Mouse (Mus musculus) limb, embryonic 15.5 days (tissue): Measurements from ENCODE around the gene Uri1. TPM values are rescaled to one million over a fixed set of nuclear protein-coding genes. Genes with fewer than 3 reads are reported as not detected.

Source experiments
- ATAC-seq: fragments of 200-750 bp; cut with Nextera tagmentation; 2 replicates; pipeline ENCODE4 v1.8.0; 2017; ENCODE audit warnings: low read depth, moderate TSS enrichment; ENCODE audit not compliant: insufficient number of reproducible peaks, low FRiP score, low TSS enrichment
- H3K27ac ChIP-seq: fragments of 300-500 bp; sonication (generic); 2 replicates; pipeline ENCODE4 v1.5.1; 2015; ENCODE audit warnings: moderate library complexity, mild to moderate bottlenecking, inconsistent platforms
- H3K27me3 ChIP-seq: fragments of 300-500 bp; sonication (generic); 2 replicates; pipeline ENCODE4 v1.6.1; 2015; ENCODE audit warnings: inconsistent platforms
- H3K36me3 ChIP-seq: fragments of 300-500 bp; sonication (generic); 2 replicates; pipeline ENCODE4 v1.6.1; 2015; ENCODE audit warnings: inconsistent platforms
- H3K4me1 ChIP-seq: fragments of 300-500 bp; sonication (generic); 2 replicates; pipeline ENCODE4 v1.6.1; 2015; ENCODE audit warnings: inconsistent platforms
- H3K4me2 ChIP-seq: fragments of 300-500 bp; sonication (generic); 2 replicates; pipeline ENCODE4 v1.6.1; 2015; ENCODE audit warnings: mild to moderate bottlenecking, inconsistent platforms
- H3K4me3 ChIP-seq: fragments of 300-500 bp; sonication (generic); 2 replicates; pipeline ENCODE4 v1.5.1; 2015; ENCODE audit warnings: mild to moderate bottlenecking, inconsistent platforms
- H3K9ac ChIP-seq: fragments of 300-500 bp; sonication (generic); 2 replicates; pipeline ENCODE4 v1.6.1; 2015; ENCODE audit warnings: inconsistent platforms
- H3K9me3 ChIP-seq: fragments of 300-500 bp; sonication (generic); 2 replicates; pipeline ENCODE4 v1.6.1; 2016; ENCODE audit warnings: inconsistent platforms
- WGBS: fragments of 180-500 bp; shearing (Covaris S2); methylation state at CpG from one replicate; pipeline ENCODE4 v1.1.7; 2015; 5-methylcytosine and 5-hydroxymethylcytosine counted together
- polyA plus RNA-seq: library from polyadenylated mRNA; unstranded; fragments of >200 nt; fragmentation: Nextera tagmentation; extraction: Ambion mirVana; gene quantifications from 2 replicates; pipeline ENCODE4 v1.2.1, GENCODE M21; 2015

Uri1 gene
- 35.7 and 36.8 TPM in 2 replicates for polyA plus RNA-seq

- H3K27ac ChIP-seq, result no peak within 1 kb of the TSS
- 85% methylated on average over 8 of the region's 8 CpGs for WGBS
- no peak within 1 kb of the TSS for H3K4me3 ChIP-seq
- no peak within 1 kb of the TSS for H3K9ac ChIP-seq
- no peaks in the 10 kb centered on the region for H3K36me3 ChIP-seq
- H3K27me3 ChIP-seq, result no peaks in the 10 kb centered on the region
- no peak within 1 kb of the TSS for H3K4me2 ChIP-seq
- peaks cover 2% of the 10 kb centered on the region; the same call in 1 of the 2 replicates for H3K4me1 ChIP-seq
- ATAC-seq, result no peak
- H3K9me3 ChIP-seq, result no peaks in the 10 kb centered on the region
These were observed at the start of gene Uri1 for GRCm38 (mm10) chr7:38023451-38023850. TSS of gene Uri1 (minus strand) at chr7:38023551.

- Histone ChIP-seq H3K4me1 (peaks cover 13% of the 10 kb centered on the region; the same call in 1 of the 2 replicates), H3K27ac (no peak overlapping the region), H3K9ac (no peak overlapping the region), H3K27me3 (peaks cover 8% of the 10 kb centered on the region; the same call in 1 of the 2 replicates), H3K4me3 (no peak overlapping the region), H3K4me2 (no peak overlapping the region), H3K9me3 (no peaks in the 10 kb centered on the region), H3K36me3 (no peaks in the 10 kb centered on the region)
- 77% methylated on average over 5 of the region's 5 CpGs for WGBS
- no peak for ATAC-seq
These were observed 47.7 kb upstream of the Uri1 start for GRCm38 (mm10) chr7:38071065-38071464.

DNA sequence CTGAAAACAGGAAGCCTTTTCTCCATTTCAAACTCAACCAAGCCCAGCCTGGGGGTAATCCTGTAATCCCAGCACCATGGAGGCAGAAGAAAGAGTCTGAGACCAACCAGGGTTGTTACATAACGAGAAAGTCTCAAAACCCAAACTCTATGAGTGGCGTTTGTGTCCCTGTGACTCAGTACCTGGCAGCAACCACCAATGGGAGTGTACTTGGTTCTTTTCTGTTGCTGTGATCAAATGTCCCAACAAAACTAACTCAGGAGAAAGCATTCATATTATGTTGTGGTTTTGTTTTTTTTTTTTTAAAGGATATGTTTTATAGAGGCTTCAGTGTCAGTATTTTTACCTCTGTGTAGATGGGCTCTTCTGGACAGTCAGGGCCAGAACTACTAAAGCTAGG, 47.3 kb upstream of the Uri1 start:
- WGBS, result 51% methylated on average over 2 of the region's 2 CpGs
- Histone ChIP-seq H3K27ac (no peak overlapping the region), H3K36me3 (no peaks in the 10 kb centered on the region), H3K4me1 (peaks cover 13% of the 10 kb centered on the region; the same call in 1 of the 2 replicates), H3K9ac (no peak overlapping the region), H3K4me3 (no peak overlapping the region), H3K27me3 (peaks cover 7% of the 10 kb centered on the region; the same call in 1 of the 2 replicates), H3K9me3 (no peaks in the 10 kb centered on the region), H3K4me2 (no peak overlapping the region)
- no peak for ATAC-seq

DNA sequence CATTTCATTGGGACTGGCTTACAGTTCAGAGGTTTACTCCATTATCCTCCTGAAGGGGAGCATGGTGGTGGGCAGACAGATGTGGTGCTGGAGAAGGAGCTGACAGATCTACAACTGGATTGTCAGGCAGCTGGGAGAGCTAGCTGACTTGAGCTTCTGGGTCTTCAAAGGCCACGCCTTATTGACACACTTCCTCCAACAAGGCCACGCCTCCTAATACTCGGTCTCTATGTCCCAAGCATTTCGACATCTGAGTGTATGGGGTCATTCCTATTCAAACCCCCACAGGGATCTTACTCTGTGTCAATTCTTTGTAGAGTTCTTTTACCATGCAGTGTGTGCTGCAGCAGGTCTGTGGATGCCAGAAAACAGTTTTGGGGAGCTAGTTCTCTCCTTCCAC, 41.1 kb upstream of the Uri1 start:
- H3K27ac ChIP-seq, result no peak overlapping the region
- no peak overlapping the region for H3K4me2 ChIP-seq
- H3K36me3 ChIP-seq, result no peaks in the 10 kb centered on the region
- H3K27me3 ChIP-seq, result no peaks in the 10 kb centered on the region
- no peaks in the 10 kb centered on the region for H3K9me3 ChIP-seq
- no peak for ATAC-seq
- no peak overlapping the region for H3K9ac ChIP-seq
- peaks cover 7% of the 10 kb centered on the region for H3K4me1 ChIP-seq
- WGBS, result 51% methylated on average over 4 of the region's 4 CpGs
- H3K4me3 ChIP-seq, result no peak overlapping the region

DNA sequence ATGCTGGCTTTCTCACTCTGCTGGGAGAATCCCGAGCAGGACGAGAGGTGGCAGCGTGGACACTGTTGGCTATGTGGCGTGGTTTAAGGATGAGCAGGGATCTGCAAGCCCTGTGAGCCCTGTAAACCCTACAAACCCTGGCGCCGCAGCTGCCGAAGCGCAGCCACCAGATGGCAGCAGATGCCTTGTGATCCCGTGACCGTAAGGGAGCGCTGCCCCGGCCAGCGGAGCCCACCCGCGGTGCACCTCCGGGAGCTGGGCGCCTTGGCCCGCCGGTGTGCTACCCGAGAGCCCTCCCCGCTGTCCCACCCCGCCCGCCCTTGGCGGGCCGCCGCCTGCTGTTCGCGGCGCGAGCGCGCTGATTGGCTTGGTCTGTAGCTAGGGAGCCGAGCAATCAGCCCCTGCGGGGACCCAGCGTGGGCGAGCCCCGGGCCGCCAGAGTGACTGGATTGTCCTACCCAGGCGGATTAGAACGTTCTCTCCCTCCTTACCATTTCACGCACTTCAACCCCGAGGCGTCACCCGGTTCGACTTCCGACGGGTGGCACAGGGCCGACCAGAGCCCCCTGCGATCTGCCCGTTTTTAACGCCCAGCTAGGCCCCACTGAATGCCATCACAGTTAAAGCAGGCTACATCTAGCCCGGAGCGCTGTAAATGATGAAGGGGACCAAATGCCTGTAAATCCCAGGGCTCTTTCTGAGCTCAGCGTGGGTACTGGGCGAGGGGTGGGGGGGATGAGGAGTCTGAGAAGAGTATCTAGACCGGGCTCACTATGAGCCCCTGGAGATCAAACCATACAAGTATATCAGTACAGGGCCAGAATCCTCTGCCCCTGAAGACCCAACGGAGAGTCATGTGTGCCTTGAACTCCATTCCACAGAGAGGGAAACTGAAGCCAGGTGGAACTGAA, 38.0 kb upstream of the Uri1 start:
- H3K4me2 ChIP-seq, result peak overlapping the region; percentile 89
- peak overlapping the region; percentile 55 for H3K4me3 ChIP-seq
- H3K36me3 ChIP-seq, result no peaks in the 10 kb centered on the region
- no peaks in the 10 kb centered on the region for H3K27me3 ChIP-seq
- H3K9ac ChIP-seq, result peak overlapping the region; percentile 54
- no peaks in the 10 kb centered on the region for H3K9me3 ChIP-seq
- H3K27ac ChIP-seq, result no peak overlapping the region; the same call in 1 of the 2 replicates
- ATAC-seq, result peak; percentile 87
- WGBS, result 1% methylated on average over 57 of the region's 57 CpGs
- peaks cover 7% of the 10 kb centered on the region for H3K4me1 ChIP-seq

GRCm38 (mm10) chr7:38059636-38060330, 36.4 kb upstream of the Uri1 start:
- Histone ChIP-seq H3K9ac (no peak overlapping the region), H3K4me1 (peaks cover 7% of the 10 kb centered on the region), H3K36me3 (no peaks in the 10 kb centered on the region), H3K4me2 (no peak overlapping the region), H3K27ac (no peak overlapping the region), H3K27me3 (no peaks in the 10 kb centered on the region), H3K4me3 (no peak overlapping the region), H3K9me3 (no peaks in the 10 kb centered on the region)
- no peak for ATAC-seq
- WGBS, result 65% methylated on average over 8 of the region's 8 CpGs

DNA sequence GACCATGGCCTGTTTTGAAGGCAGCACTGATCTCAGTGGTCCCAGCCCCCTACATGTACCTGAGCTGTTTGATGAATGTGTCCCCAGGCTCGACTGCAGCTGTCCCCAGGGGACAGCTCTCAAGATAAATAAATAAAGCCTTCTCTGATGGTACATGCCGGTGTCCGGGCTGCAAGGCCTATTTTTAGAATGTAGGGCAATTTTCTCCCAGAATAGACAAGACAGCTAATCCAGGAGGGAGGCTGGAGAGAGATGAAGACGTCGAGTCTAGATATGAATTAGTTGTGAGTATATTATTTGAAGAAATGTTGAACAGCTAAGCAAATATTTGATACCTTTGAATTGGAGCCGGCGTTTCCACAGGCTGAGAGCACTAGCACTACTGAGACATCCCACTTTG, 35.7 kb upstream of the Uri1 start:
- Histone ChIP-seq H3K9ac (no peak overlapping the region), H3K9me3 (no peaks in the 10 kb centered on the region), H3K36me3 (no peaks in the 10 kb centered on the region), H3K4me3 (no peak overlapping the region), H3K27me3 (no peaks in the 10 kb centered on the region), H3K4me1 (peaks cover 7% of the 10 kb centered on the region), H3K4me2 (no peak overlapping the region), H3K27ac (no peak overlapping the region)
- ATAC-seq, result no peak
- WGBS, result 54% methylated on average over 7 of the region's 7 CpGs

- H3K27me3 ChIP-seq, result no peaks in the 10 kb centered on the region
- no peak overlapping the region for H3K4me3 ChIP-seq
- no peaks in the 10 kb centered on the region for H3K36me3 ChIP-seq
- H3K9ac ChIP-seq, result no peak overlapping the region
- H3K27ac ChIP-seq, result no peak overlapping the region
- no peak for ATAC-seq
- H3K4me2 ChIP-seq, result no peak overlapping the region
- no peaks in the 10 kb centered on the region for H3K9me3 ChIP-seq
- 75% methylated on average over 2 of the region's 2 CpGs for WGBS
- H3K4me1 ChIP-seq, result peaks cover 2% of the 10 kb centered on the region
These were observed 32.6 kb upstream of the Uri1 start for GRCm38 (mm10) chr7:38055996-38056395.

- Histone ChIP-seq H3K36me3 (no peaks in the 10 kb centered on the region), H3K4me1 (no peaks in the 10 kb centered on the region), H3K9me3 (no peaks in the 10 kb centered on the region), H3K9ac (no peak overlapping the region), H3K4me2 (no peak overlapping the region), H3K27ac (no peak overlapping the region), H3K4me3 (no peak overlapping the region), H3K27me3 (no peaks in the 10 kb centered on the region)
- WGBS, result 88% methylated on average over 9 of the region's 9 CpGs
- ATAC-seq, result no peak
These were observed 30.9 kb upstream of the Uri1 start for GRCm38 (mm10) chr7:38054246-38054645.

GRCm38 (mm10) chr7:38047229-38047628, 23.9 kb upstream of the Uri1 start:
- H3K4me1 ChIP-seq, result no peaks in the 10 kb centered on the region
- no peak overlapping the region for H3K4me3 ChIP-seq
- H3K4me2 ChIP-seq, result no peak overlapping the region
- H3K36me3 ChIP-seq, result no peaks in the 10 kb centered on the region
- no peak overlapping the region for H3K27ac ChIP-seq
- no peak overlapping the region for H3K9ac ChIP-seq
- no peaks in the 10 kb centered on the region for H3K27me3 ChIP-seq
- 68% methylated on average over 5 of the region's 5 CpGs for WGBS
- no peak for ATAC-seq
- no peaks in the 10 kb centered on the region for H3K9me3 ChIP-seq

DNA sequence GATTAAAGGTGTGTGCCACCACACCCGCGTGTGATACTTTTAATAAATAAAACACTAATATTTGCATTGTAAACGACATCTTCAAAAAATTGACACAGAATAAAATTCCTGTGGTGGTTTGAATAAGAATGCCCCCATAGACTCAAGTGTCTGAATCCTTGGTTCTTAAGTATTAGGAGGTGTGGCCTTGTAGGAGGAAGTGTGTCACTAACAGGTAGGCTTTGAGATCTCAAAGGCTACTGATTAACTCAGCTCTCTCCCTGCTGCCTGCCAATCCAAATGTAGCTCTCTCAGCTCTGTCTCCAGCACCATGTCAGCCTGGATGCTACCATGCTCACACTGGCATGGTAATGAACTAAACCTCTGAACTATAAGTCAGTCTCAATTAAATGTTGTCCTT, 17.9 kb upstream of the Uri1 start:
- H3K36me3 ChIP-seq, result no peaks in the 10 kb centered on the region
- no peaks in the 10 kb centered on the region for H3K9me3 ChIP-seq
- no peak overlapping the region for H3K27ac ChIP-seq
- no peak for ATAC-seq
- no peak overlapping the region for H3K4me2 ChIP-seq
- H3K4me1 ChIP-seq, result no peaks in the 10 kb centered on the region
- WGBS, result 80% methylated on average over 3 of the region's 3 CpGs
- no peak overlapping the region for H3K4me3 ChIP-seq
- no peak overlapping the region for H3K9ac ChIP-seq
- H3K27me3 ChIP-seq, result no peaks in the 10 kb centered on the region

- no peaks in the 10 kb centered on the region for H3K27me3 ChIP-seq
- no peak for ATAC-seq
- no peaks in the 10 kb centered on the region for H3K36me3 ChIP-seq
- H3K9me3 ChIP-seq, result no peaks in the 10 kb centered on the region
- no peak overlapping the region for H3K9ac ChIP-seq
- WGBS, result 64% methylated on average over 5 of the region's 5 CpGs
- no peak overlapping the region for H3K4me3 ChIP-seq
- no peak overlapping the region for H3K27ac ChIP-seq
- no peaks in the 10 kb centered on the region for H3K4me1 ChIP-seq
- H3K4me2 ChIP-seq, result no peak overlapping the region
These were observed 14.2 kb upstream of the Uri1 start for GRCm38 (mm10) chr7:38037586-38037985.
